Mouse (Mus musculus) gastrocnemius, adult 8-10 months (tissue): ENCODE results near the gene Cabp1. TPM values are rescaled to one million over a fixed set of nuclear protein-coding genes. Genes with fewer than 3 reads are reported as not detected.
"Not testable (repeated sequence)": the region's sequence is repeated elsewhere in the genome, so short reads cannot be mapped to it uniquely, and the experiment has no call there.

Experiments
- DNase-seq, 2 experiments: peaks; one replicate each; pipeline ENCODE4 v3.0.0; 2022; ENCODE audit warnings: low spot score in 2 of 2
- total RNA-seq, 4 experiments: library from RNA; stranded (reverse); gene quantifications; 2 replicates each; pipeline ENCODE4 v1.2.4; 2022

Cabp1 gene
- total RNA-seq, 4 experiments from 2014 or later, result 0.22 to 1.1 (median 0.38) TPM

DNA sequence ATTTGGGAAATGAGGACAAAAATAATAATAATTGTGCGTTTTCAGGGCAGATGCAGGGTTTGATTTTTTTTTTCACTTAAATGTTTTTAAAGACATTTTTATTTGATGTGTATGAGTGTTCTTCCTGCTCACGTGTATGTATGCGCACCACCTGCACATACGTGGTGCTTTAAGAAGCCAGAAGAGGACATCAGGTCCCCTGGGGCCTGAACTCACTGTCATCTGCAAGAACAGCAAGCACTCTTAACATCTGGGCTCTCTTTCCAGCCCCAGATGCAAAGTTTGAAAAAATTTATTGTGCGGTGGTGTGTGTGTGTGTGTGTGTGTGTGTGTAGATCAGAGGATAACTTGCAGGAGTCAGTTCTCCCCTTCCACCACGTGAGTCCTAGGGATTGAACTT lies 16.3 kb downstream of the Cabp1 start:
- no peak for DNase-seq

GRCm38 (mm10) chr5:115174554-115174953 lies 19.6 kb downstream of the Cabp1 start:
- DNase-seq, result no peak

- no peak for DNase-seq
Measured at GRCm38 (mm10) chr5:115170150-115170549, 24.0 kb downstream of the Cabp1 start.

DNA sequence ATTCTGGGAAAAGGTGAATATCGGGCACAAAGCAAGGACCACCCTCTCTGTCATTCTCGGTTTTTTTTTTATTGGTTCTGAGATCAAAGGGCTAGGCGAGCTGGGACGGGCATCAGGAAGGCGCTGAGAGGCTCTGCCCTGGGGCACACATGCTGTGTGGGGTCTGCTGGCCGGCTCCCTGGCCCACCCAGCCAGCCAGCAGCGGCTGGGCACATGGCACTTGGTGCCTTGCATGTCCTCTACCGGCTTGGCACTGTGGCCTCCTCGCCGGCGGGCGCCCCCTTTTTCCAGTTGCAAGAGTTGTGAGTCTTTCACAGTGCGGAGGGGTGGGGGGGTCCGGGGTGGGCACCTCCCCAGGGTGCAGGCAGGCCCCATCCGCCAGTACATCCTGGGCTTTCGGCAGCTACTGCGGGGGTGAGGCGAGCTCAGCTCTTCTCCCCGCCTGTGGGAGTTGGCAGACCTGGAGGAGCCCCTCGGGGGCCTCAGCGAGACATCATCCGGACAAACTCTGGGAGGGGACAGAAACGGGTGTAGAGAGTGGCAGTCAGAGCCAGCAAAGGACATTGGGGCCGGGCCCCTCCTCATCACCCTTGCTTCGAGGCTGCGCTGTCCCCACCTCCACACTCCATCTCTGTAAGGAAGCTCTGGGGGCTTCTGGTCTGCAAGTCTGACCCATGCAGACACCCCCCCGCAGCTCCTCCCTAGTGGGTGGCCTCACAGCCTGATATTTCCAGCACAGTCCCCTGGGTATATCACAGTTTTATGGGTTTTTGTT lies 25.4 kb downstream of the Cabp1 start:
- DNase-seq, result no peak

DNA sequence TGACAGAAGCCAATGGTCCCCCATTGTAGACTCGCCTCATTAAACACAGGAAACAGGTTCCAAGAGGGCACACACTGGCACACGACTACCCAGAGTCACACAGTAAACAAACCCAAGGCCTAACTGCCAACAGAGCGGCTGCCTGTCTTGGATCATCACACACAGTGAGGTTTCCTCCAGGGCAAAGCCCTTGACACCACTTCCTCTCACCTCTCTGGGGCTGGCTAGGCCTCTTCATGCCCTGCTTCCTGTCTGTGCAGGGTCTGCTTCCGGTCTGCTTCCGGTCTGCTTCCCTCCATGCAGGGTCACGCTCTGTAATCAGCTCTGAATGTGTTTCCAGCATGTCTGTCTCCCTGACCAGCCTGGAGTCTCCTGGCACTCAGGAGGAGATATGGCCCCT lies 26.8 kb downstream of the Cabp1 start:
- no peak for DNase-seq

DNA sequence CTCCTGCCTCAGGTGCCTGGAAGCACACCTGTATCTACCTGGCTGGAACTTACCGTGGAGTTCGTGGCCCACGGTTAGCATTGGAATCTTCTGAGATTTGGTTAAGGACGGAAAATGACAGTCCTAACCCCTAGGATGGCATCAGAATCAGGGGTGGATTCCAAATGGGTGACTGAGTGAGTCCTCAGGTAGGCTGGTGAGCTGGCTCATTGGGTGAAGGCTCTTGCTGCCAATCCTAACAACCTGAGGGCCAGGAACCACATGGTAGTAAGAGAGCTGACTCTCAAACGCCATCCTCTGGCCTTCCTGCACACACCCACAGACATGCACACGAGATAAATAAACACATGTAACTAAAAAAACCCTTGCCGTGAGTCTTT lies 27.4 kb downstream of the Cabp1 start:
- DNase-seq, result no peak

GRCm38 (mm10) chr5:115165895-115166814 lies 28.0 kb downstream of the Cabp1 start:
- DNase-seq, result no peak

- no peak for DNase-seq
Measured at GRCm38 (mm10) chr5:115165351-115165750, 28.8 kb downstream of the Cabp1 start.

GRCm38 (mm10) chr5:115164446-115164845 lies 29.7 kb downstream of the Cabp1 start:
- not testable (repeated sequence) for DNase-seq

DNA sequence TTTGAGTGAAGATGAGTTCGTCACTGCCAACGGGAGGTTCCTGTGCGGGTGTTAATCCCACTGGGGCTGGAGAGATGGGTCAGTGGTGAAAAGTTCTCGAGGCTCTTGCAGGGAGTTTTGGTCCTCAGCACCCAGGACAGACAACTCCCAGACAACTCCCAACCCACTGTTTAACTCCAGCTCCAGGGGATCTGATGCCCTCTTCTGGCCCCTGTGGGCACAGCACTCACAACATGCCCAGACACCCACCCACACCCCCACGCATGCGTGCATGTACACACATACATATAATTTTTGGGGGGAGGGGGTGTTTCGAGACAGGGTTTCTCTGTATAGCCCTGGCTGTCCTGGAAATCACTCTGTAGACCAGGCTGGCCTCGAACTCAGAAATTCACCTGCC lies 30.6 kb downstream of the Cabp1 start:
- peak; percentile 53 to 66 for DNase-seq

- not testable (repeated sequence) for DNase-seq
Measured at GRCm38 (mm10) chr5:115161940-115162279, 32.3 kb downstream of the Cabp1 start.

- no peak for DNase-seq
Measured at GRCm38 (mm10) chr5:115161064-115161939, 32.9 kb downstream of the Cabp1 start.

DNA sequence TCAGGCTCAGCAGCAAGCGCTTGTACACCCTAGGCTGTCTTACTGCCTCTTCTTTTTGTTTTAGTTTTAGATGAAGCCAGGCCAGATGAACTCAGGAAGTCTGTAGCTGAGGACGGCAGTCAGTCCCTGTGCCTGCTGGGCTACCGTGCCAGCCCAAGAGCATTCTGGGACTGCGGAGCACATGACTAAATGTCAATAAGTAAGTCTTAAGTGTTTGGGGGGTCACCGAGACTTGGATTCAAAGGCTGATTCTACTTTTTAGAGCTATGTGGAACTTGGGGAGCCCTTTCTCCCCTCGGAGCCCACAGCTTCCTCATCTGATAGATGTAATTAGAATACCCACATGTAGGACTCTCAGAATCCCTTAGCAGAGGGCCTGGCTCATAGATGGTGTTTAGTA lies 33.5 kb downstream of the Cabp1 start:
- DNase-seq, result no peak

- DNase-seq, result no peak
Measured at GRCm38 (mm10) chr5:115159165-115159564, 35.0 kb downstream of the Cabp1 start.

- peak; percentile 97 to 98 for DNase-seq
Measured at GRCm38 (mm10) chr5:115158040-115158983, 35.9 kb downstream of the Cabp1 start, which contains the start of gene Mlec. Gene Mlec, minus strand, starts transcription at chr5:115158179.

DNA sequence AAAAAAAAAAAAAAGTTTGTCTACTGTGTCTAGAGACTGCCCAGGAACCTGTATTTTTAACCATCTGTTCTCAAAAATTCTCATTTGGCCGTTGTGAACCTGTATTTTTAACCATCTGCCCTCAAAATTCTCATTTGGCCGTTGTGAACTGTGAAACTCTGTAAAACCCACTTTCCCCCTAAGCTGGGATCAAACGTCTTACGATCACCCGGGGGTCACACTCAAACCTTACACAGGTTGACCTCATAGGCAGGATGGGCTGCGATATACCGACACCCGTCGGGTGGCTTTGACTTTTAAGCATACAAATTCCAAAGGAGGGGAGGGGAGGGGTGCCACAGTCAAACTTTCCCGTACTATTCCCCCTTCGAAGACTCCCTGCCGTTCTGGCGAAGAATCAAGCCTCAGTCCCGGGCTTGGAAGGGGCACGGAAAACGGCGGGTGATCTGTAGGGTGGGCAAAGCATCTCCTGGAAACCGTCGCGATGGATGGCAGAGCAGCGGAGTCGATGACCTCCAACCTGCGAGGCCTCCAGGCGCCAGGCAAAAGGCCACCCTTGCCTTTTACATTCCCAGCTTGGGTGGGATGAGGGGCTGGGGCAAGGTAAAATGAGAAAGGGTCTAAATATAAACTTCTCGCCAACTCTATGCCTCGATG lies 37.1 kb downstream of the Cabp1 start:
- no peak for DNase-seq

- no peak for DNase-seq
Measured at GRCm38 (mm10) chr5:115156401-115156800, 37.8 kb downstream of the Cabp1 start.

DNA sequence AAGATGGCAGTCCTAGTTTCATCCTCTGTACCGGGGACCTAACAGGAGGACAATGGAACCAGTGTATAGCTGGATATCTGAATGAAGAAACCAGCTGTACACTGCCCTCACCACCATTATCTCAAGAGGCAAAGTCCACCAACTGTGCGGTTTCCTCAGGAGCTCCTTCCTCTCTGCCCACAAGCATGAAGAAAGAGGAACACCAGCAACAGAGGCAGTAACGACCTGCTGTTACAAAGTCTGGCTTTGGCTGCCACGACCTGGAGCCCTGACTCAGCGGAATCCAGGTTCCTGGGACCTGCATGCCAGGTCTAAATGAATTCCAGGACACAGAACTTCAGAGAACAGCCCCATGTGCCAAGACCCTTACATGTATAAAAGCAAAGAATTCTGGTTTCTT lies 38.4 kb downstream of the Cabp1 start:
- no peak for DNase-seq

- no peak for DNase-seq
Measured at GRCm38 (mm10) chr5:115155156-115155631, 39.0 kb downstream of the Cabp1 start.
